Mouse (Mus musculus): ENCODE measurements at regions not wholly inside any gene's neighbourhood (a gene's known extent, or its start where the extent isn't known, plus 50 kb on each side); places are given as distances from the start of the nearest gene placed in this dataset.
"Not testable (repeated sequence)": the region's sequence is repeated elsewhere in the genome, so short reads cannot be mapped to it uniquely, and the experiment has no call there.

DNA sequence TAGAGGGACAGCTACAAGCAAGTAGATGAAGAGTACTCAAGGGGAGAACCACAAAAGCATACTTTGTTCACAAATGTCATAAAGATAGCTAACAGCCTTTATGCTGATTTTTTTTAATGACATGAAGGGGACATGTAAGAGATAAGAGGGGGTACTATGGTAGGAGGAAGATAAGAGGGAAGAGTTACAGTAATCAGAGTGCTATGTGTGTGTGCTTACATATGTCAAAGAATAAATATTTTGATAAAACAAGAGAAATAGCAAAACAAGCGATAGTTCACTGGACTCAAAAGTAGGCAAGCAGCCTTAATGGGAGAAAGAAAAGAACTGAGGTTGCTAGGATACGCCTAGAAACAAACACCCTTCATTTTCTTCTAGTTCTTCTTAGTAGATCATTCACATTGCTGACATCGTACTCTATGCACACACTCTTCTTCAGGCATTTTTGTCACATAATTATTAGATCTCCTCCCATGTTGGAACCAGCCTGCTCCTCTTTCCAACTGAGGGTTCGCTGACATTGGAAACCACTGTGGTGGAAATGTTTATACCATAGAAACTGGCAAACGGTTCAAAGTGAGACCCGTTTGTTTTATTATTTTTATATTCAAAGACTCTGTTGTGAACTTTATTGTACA lies 144.1 kb upstream of the Tenm4 start:
- no peak for DNase-seq
- intact Hi-C loops (cut with DNase I; ENCODE audit: low total_unique reads), result no loop called here

DNA sequence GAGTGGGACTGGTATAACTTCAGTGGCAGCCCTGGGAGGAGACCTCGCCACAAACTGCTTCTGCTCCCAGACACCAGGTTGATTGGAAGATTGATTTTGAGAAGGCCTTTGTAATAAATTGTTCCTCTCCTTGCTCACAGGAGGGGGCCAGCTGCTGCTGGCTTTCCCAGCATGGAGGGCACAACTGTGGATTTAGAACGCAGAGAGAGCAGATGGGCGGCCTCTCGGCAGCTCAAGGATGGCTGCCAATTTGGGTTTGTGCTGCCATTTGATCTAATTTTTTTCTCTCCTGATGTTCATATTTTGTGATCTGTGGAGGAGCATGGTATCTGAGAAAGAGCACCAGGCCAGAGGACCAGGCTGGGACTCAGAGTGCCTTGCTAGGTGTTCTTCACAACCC lies 137.4 kb upstream of the Tenm4 start:
- no peak for DNase-seq
- intact Hi-C loops (cut with DNase I; ENCODE audit: low total_unique reads), result no loop called here

DNA sequence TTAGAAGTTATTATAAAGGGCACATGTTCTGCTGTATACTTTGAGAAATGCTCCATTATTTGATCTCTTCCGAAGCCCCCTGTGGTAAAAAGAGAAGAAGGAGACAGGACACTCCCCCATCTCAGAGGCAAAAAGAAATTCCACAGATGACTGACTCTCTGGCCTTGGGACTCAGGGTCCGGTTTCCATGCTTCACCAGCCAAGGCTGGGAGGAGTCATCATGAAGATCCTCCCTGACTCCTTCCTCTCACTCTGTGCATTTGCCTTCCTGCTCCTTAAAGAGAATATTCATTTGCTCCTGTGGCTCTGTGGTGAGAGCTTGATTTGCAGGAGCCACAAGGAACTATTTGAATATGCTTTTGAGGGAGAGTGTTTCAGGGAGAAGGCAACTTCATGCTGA lies 135.6 kb upstream of the Tenm4 start:
- intact Hi-C loops (cut with DNase I; ENCODE audit: low total_unique reads), result no loop called here

DNA sequence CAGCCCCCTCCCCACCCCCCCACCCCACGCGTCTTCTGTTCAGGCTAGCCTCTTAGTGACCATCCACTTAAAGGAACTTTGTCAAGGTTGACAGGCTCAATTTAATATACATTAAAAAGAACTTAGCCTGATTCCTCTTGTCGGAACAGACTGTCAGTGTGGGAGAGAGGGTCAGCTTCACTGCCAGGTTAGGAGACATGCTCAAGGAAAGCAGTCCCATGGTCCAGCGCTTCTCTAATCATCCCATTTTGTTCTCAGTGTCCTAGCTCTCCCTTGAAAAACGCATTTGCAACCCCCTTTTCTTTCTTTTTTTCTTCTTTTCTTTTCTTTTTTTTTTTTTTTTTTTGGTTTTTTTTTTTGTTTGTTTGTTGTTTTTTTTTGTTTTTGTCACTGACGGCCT lies 131.4 kb upstream of the Tenm4 start:
- no peak for DNase-seq
- intact Hi-C loops (cut with DNase I; ENCODE audit: low total_unique reads), result no loop called here

More for the DNA sequence above, 135.6 kb upstream of the Tenm4 start:
- no peak for DNase-seq

DNA sequence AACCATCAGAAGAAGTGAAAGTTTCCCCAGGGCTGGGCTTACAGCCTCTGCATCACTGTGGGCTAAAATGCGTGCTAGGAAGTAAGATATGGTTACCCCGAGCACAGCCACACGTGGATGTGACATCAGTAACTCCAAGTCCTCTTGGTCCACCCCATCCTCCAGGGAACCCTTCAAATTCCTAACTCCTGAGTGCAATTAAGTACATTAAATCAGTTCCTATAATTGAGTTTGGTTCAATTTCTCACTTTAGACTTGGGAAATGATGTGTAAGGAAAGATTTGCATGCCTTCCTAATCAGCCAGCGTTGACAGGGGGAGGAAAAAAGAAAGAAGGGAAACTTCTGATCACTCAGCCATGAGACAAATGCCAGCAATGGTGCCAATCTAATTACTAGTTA lies 129.2 kb upstream of the Tenm4 start:
- intact Hi-C loops (cut with DNase I; ENCODE audit: low total_unique reads), result no loop called here
- DNase-seq, result no peak

DNA sequence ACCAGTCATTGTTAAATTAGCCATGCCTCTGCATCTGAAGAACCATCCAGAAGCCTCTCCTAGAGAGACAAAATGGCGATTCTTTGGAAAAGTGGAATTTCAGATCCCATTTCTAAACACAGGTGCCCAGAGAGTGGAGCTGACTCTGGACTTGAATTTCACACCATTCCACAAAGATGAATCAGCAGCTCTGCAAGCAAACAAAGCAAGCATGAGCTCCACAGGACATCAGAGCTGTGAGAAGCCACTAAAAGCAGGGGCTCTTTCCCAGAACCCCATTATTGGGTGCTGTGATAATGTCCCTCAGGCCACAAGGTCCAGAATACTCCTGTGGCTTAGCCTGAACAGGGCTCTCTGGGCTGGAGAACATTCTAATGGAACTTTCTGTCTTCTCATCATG lies 119.4 kb upstream of the Tenm4 start:
- no peak for DNase-seq
- intact Hi-C loops (cut with DNase I; ENCODE audit: low total_unique reads), result no loop called here

DNA sequence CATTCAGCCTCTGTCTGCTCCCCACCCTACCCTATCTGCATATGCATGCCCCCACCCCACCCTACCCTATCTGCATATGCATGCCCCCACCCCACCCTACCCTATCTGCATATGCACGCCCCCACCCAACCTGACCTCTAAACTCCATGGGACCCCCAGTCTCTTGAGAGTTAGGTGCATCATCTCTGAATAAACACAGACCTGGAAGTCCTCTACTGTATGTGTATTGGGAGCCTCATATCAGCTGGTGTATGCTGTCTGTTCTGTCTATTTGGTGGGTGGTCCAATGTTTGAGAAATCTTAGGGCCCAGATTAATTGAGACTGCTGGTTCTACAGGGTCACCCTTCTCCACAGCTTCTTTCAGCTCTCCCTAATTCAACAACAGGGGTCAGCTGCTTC lies 109.4 kb upstream of the Tenm4 start:
- intact Hi-C loops (cut with DNase I; ENCODE audit: low total_unique reads); DNase-seq: not testable (repeated sequence)

DNA sequence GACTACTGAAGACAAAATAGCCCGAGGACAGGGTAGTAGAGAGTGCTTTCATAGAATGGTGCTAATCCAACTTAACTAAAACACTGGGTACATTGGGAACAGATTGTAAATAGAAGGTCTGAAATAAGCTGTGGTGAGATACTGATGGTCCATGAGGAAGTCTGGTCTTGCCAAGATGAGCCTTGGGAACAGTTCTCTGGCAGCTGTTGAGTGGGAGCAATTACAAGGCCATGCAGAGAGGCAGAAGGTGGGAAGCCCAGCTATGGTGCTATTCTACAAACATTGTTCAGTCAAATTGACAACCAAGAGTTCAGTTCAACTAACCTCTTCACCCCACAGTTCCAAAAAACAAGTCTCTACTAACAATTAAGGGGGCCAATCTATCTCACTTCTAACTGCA lies 92.5 kb upstream of the Tenm4 start:
- intact Hi-C loops (cut with DNase I; ENCODE audit: low total_unique reads), result no loop called here
- no peak for DNase-seq

DNA sequence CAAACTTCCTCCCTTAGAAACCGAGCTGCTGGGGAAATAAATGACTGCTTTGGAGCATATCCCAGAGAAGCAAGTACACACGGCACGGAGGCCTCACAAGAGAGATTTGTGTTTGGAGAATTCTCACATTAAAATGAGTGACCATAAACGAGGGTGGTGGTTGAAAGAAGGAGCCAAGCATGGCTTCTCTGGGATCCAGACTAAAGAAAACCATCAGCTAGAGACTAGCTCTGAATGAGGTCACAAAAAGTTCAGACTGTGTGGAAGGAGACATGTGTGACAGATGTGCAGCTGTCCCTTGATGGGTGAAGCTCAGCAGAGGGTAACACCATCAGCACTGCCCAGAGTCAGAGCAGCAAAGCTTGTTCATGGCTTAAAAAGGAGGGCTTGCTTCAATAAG lies 89.4 kb upstream of the Tenm4 start:
- intact Hi-C loops (cut with DNase I; ENCODE audit: low total_unique reads), result no loop called here
- DNase-seq, result no peak

DNA sequence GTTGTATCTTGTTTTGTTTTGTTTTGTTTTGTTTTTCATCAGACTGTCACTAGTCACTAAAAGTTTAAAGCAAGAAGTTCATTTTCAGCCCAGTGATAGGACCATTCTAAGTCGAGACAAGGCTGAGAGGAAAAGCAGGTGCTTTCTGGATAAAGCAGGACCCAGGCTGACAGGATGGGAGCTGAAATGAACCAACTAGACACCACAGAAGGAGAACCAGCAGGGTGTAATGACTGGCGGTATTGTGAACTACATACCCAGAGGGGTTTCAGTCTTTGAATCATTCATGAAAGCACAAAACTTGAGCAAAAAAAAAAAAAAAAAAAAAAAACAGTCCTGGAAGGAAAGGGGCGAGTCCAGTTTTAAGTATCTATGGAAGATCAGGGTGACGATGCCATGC lies 75.9 kb upstream of the Tenm4 start:
- no peak for DNase-seq
- intact Hi-C loops (cut with DNase I; ENCODE audit: low total_unique reads), result no loop called here

DNA sequence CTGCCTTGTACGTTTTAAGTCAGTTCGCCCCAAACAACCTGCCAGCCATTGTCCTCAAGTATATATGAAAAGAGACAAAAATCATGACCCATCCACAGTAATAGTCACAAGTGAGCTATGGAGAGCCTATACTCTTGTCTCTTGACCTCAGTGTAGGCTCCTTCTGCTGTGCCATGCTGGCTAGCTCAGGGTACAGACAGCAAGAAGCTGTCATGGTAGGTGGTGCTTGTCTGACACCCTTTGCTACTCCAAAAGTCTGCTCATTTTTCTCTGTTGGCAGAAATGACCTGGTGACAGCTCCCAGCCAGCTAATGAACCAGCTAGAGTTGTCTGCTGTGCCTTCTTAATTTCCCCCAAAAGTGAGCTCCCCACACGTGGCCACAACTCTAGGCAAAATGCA lies 75.3 kb upstream of the Tenm4 start:
- no peak for DNase-seq
- intact Hi-C loops (cut with DNase I; ENCODE audit: low total_unique reads), result no loop called here

DNA sequence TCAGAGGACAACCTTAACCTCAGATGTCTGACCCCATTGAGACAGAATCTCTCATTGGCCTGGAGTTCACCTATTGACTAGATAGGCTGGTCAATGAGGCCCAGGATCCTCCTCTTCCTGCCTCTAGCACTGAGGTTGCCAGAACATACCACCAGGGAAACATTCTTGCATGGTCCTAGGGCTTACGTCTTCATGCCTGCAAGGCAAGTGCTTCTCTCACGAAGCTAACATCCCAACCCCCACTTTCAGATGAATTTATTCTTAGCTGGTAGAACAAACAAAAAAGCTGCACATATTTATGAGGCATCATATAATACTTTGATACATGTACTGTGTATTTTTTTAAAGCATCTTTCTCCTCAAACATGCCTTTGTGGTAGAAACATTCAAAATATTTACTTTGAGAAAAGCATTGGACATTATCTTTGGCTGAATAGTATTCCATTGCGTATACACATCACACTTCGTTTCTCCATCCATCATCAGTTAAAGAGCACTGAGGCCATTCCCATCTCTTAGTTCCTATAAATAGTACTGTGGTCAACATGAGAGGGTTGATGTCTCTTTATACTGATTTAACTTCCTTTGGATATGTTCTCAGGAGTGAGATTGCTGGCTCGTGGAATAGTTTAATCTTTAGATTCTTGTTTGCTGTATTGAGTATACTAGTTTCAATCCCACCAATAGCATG lies 72.2 kb upstream of the Tenm4 start:
- intact Hi-C loops (cut with DNase I; ENCODE audit: low total_unique reads), result no loop called here
- DNase-seq, result no peak

DNA sequence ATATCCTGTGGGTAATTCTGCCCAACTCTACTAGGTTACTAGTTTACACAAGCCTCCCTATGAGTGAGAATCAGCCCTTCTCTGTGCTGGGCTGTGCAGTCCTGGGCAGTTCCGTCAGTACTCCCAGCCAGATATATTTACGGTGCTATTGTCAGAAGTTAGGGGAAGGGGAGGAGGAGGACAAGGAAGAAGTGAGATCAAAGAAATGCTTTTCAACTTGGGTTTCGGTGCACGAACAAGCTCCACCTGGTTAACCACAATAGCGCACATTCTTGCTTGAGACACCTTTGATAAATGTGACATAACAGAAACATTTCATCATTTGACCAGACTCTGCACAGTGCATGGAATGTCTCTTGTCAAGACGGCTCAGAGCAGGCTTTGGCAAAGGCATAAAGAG lies 68.3 kb upstream of the Tenm4 start:
- intact Hi-C loops (cut with DNase I; ENCODE audit: low total_unique reads), result no loop called here
- no peak for DNase-seq

DNA sequence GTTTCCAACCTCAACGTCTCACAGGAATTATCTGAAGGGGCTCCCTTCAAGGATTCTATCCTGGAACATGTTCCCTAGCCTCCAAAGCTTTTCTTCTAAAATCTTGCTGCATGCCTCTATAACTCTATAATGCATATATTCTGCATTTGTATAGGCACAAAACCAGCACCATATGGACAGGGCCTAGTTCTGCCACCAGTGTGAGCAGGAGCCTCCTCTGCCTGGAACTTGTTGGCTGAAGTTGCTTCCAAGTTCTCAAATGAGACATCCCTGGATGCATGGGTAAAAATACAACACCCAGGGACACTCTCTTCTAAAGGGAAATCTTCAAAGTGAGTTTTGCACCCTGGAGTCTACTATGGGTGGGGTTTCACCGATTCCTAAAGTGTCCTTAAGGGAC lies 62.3 kb upstream of the Tenm4 start:
- intact Hi-C loops (cut with DNase I; ENCODE audit: low total_unique reads), result no loop called here
- no peak for DNase-seq

DNA sequence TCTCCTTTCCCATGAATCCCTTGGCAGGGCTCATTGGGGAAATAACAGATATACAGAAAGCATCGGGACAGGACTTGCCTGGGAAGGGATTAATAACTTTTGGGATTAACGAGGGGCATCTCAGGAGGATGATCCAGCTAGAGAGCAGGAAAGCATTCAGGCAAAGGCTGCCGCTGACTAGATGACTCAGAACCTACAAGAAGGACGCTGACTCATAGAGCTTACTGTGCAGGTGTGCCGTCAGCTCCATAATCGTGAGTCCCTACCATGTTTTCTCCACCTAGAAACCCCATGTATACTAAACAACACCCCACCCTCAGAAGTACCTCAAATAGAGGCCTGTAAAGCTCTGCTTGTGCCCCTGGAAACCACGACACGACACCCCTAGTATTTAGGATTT lies 50.9 kb upstream of the Tenm4 start:
- intact Hi-C loops (cut with DNase I; ENCODE audit: low total_unique reads), result no loop called here
- no peak for DNase-seq

Measured in gastrocnemius, postnatal 14 days (tissue).